Mouse (Mus musculus): Measurements from ENCODE around the gene A630095N17Rik. TPM values are rescaled to one million over a fixed set of nuclear protein-coding genes. Genes with fewer than 3 reads are reported as not detected.

A630095N17Rik gene
- polyA plus RNA-seq, 1 experiment = not detected

DNA sequence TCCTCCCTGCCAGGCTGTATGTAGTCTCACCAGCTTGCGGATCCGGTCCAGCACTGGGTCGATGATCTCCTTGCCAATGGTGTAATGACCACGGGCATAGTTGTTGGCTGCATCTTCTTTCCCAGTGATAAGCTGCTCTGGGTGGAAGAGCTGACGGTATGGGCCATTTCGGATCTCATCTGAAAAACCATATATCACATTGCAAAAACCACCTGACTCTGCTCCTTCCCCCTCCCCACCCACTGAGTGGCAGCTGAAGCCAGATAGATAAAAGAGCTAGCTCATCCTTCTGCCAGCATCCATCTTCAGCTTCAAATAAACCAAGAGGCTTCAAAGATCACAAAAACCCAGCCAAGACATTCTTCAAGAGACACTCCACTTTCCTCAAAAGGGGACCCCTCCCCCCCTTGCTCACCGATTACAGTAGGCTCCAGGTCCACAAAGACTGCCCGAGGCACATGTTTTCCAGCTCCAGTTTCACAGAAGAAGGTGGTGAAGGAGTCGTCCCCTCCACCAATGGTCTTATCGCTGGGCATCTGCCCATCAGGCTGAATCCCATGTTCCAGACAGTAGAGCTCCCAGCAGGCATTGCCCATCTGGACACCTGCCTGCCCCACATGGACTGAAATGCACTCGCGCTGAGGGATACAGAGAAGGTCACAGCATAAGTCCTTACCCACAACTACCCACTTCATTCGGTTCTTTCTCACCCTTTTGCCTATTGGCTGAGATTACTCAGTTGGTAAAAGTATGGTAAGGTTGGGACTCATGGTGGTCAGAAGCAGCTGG, 14.9 kb downstream of the A630095N17Rik start:
- TF ChIP-seq FLI1 (IDR thresholded peaks at IDR 0.05; ENCODE audit: low read length) (no peak), GATA1 (IDR thresholded peaks at IDR 0.05; ENCODE audit: borderline replicate concordance, low read length) (no peak)
- H3K4me1 ChIP-seq = peaks cover 83% of the 10 kb centered on the region
- no peaks in the 10 kb centered on the region for H3K9me3 ChIP-seq
- peaks cover 62% of the 10 kb centered on the region for H3K36me3 ChIP-seq (replicated peaks; ENCODE audit: low read length)
- H3K4me3 ChIP-seq (replicated peaks) = peak overlapping the region; percentile 96
- no peaks in the 10 kb centered on the region for H3K27me3 ChIP-seq (replicated peaks)

DNA sequence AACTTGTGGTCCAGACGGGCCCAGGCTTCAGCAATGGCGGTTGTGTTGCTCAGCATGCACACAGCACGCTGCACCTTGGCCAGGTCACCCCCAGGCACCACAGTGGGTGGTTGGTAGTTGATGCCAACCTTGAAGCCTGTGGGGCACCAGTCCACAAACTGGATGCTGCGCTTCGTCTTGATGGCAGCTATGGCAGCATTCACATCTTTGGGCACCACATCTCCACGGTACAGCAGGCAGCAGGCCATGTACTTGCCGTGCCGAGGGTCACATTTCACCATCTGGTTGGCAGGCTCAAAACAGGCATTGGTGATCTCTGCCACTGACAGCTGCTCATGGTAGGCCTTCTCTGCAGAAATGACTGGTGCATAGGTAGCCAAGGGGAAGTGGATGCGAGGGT, 16.1 kb downstream of the A630095N17Rik start:
- Histone ChIP-seq H3K9me3 (no peaks in the 10 kb centered on the region), H3K36me3 (replicated peaks; ENCODE audit: low read length) (peaks cover 71% of the 10 kb centered on the region), H3K27me3 (replicated peaks) (no peaks in the 10 kb centered on the region), H3K4me3 (replicated peaks) (peak overlapping the region; percentile 96), H3K4me1 (peaks cover 82% of the 10 kb centered on the region)
- TF ChIP-seq FLI1 (IDR thresholded peaks at IDR 0.05; ENCODE audit: low read length) (no peak), GATA1 (IDR thresholded peaks at IDR 0.05; ENCODE audit: borderline replicate concordance, low read length) (no peak)

DNA sequence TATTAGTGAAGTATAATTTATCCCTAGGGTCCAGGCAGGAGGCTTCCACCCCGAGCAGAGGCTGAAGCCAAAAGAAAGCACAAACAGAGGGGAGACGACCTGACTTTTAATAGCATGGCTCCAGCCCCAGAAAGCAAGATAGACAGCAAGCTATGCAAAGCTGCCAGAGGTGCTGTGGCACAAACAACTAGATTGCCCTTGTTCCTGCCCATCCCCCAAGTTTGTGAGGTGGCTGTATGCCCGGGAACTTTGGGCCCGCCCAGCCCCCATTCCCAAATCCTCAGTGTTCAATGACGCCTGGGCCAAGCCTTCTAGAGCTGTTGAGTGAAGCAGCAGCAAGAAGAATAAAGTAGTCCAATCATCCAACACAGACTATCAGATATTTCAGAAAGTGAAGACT, 17.0 kb downstream of the A630095N17Rik start:
- Histone ChIP-seq H3K4me1 (peaks cover 78% of the 10 kb centered on the region), H3K27me3 (replicated peaks) (no peaks in the 10 kb centered on the region), H3K9me3 (no peaks in the 10 kb centered on the region), H3K4me3 (replicated peaks) (peak overlapping the region; percentile 96), H3K36me3 (replicated peaks; ENCODE audit: low read length) (peaks cover 71% of the 10 kb centered on the region)
- TF ChIP-seq FLI1 (IDR thresholded peaks at IDR 0.05; ENCODE audit: low read length) (no peak), GATA1 (IDR thresholded peaks at IDR 0.05; ENCODE audit: borderline replicate concordance, low read length) (no peak)

GRCm38 (mm10) chr1:75214442-75214841, 17.5 kb downstream of the A630095N17Rik start:
- H3K9me3 ChIP-seq = no peaks in the 10 kb centered on the region
- H3K4me1 ChIP-seq = peaks cover 78% of the 10 kb centered on the region
- no peaks in the 10 kb centered on the region for H3K27me3 ChIP-seq (replicated peaks)
- peak overlapping the region; percentile 96 for H3K4me3 ChIP-seq (replicated peaks)
- no peak for TF ChIP-seq FLI1 (IDR thresholded peaks at IDR 0.05; ENCODE audit: low read length)
- no peak for TF ChIP-seq GATA1 (IDR thresholded peaks at IDR 0.05; ENCODE audit: borderline replicate concordance, low read length)
- H3K36me3 ChIP-seq (replicated peaks; ENCODE audit: low read length) = peaks cover 71% of the 10 kb centered on the region

- H3K4me3 ChIP-seq (replicated peaks) = peak overlapping the region; percentile 96
- peak; percentile 80; the same call in 1 of the 2 replicates for TF ChIP-seq FLI1 (IDR thresholded peaks at IDR 0.05; ENCODE audit: low read length)
- peak; percentile 51; the same call in 1 of the 3 replicates for TF ChIP-seq GATA1 (IDR thresholded peaks at IDR 0.05; ENCODE audit: borderline replicate concordance, low read length)
- H3K36me3 ChIP-seq (replicated peaks; ENCODE audit: low read length) = peaks cover 70% of the 10 kb centered on the region
- peaks cover 88% of the 10 kb centered on the region for H3K4me1 ChIP-seq
- H3K27me3 ChIP-seq (replicated peaks) = no peaks in the 10 kb centered on the region
- no peaks in the 10 kb centered on the region for H3K9me3 ChIP-seq
These were observed 18.8 kb downstream of the A630095N17Rik start for GRCm38 (mm10) chr1:75213096-75213495.

GRCm38 (mm10) chr1:75212542-75212941, 19.4 kb downstream of the A630095N17Rik start:
- no peaks in the 10 kb centered on the region for H3K27me3 ChIP-seq (replicated peaks)
- H3K36me3 ChIP-seq (replicated peaks; ENCODE audit: low read length) = peaks cover 68% of the 10 kb centered on the region
- TF ChIP-seq GATA1 (IDR thresholded peaks at IDR 0.05; ENCODE audit: borderline replicate concordance, low read length) = no peak
- TF ChIP-seq FLI1 (IDR thresholded peaks at IDR 0.05; ENCODE audit: low read length) = no peak
- no peaks in the 10 kb centered on the region for H3K9me3 ChIP-seq
- H3K4me1 ChIP-seq = peaks cover 94% of the 10 kb centered on the region
- H3K4me3 ChIP-seq (replicated peaks) = peak overlapping the region; percentile 96

DNA sequence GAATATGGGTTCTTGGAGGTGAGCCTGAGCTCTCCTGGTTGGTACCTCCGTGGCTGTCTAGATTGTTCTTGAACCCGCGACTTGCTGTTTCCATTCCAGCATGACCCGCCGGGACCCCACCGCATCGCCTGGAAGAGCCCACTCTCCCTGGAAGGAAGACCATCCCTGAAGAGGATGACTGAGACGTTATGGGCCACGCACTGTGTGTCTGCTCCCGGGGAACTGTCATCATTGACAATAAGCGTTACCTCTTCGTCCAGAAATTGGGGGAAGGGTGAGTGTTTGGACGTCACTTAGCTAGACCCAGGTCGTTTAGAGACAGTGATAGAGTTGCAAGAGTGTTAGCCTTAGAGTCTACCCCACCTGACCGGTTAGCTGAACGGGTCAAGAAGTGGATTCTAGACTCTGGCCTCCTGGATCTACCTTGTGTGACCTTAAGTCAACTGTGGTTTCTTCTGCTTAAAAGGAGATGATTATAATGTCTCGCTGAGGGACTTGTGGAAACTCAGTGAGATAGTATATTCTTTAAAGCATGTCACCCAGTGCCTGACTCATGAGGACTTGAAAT, 20.7 kb downstream of the A630095N17Rik start:
- H3K4me1 ChIP-seq = peaks cover 94% of the 10 kb centered on the region
- H3K9me3 ChIP-seq = no peaks in the 10 kb centered on the region
- H3K27me3 ChIP-seq (replicated peaks) = no peaks in the 10 kb centered on the region
- peaks cover 68% of the 10 kb centered on the region for H3K36me3 ChIP-seq (replicated peaks; ENCODE audit: low read length)
- TF ChIP-seq GATA1 (IDR thresholded peaks at IDR 0.05; ENCODE audit: borderline replicate concordance, low read length) (no peak), FLI1 (IDR thresholded peaks at IDR 0.05; ENCODE audit: low read length) (no peak)
- peak overlapping the region; percentile 96 for H3K4me3 ChIP-seq (replicated peaks)

DNA sequence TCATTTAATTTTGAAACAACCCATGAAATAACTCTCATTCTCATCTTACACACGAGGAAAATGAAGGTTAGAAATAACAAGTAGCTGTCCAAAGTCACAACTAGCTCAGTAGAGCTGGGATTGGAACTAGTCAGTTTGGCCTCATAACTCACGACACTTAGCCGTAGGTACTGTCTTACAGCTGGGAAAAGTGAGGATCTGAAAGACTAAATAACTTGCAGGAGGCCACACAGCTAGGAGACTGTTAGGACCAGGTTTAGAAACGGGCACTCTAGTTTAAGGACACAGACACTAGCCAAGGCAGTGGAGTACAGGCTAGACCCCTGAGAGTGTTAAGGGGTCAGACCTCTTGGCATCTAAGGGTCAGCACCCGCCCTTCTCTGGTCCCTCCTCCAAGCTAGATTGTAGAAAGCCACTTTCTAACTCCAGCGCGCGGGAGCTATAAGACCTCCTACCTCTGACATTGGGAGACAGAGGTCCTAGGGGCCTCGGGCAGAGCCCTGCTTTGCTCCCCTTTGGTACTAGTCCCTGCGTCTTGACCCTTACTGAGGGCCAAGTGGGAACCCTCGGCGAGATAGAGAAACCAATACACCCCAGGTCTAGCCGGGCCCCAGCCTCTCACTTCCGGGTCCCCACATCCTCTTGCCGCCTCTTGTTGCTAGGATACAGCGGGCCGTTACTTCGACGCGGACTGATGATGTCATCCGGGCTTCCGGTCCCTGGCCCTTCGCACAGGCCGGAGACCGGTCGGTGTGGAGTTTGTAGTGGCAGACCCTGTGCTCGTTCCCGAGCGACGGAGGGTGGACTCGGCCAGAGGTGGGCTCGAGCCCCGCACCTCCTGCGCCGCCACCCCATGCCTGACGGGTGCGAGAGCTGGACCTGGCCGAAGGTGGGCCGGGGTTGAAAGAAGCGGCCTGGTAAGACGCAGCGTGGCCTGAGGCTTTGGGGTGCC, 21.5 kb downstream of the A630095N17Rik start, which contains the start of the genes Glb1l and Stk16:
Glb1l (minus strand) TSS at position 678 of the 952 bp plus-strand sequence.
Stk16 (plus strand) TSS at position 703 of the 952 bp plus-strand sequence.
- H3K4me1 ChIP-seq = peaks cover 94% of the 10 kb centered on the region
- TF ChIP-seq GATA1 (IDR thresholded peaks at IDR 0.05; ENCODE audit: borderline replicate concordance, low read length) = no peak
- TF ChIP-seq FLI1 (IDR thresholded peaks at IDR 0.05; ENCODE audit: low read length) = peak; percentile 97
- H3K27me3 ChIP-seq (replicated peaks) = no peaks in the 10 kb centered on the region
- peak within 1 kb of the TSS; percentile 96 for H3K4me3 ChIP-seq (replicated peaks)
- no peaks in the 10 kb centered on the region for H3K9me3 ChIP-seq
- peaks cover 66% of the 10 kb centered on the region for H3K36me3 ChIP-seq (replicated peaks; ENCODE audit: low read length)

DNA sequence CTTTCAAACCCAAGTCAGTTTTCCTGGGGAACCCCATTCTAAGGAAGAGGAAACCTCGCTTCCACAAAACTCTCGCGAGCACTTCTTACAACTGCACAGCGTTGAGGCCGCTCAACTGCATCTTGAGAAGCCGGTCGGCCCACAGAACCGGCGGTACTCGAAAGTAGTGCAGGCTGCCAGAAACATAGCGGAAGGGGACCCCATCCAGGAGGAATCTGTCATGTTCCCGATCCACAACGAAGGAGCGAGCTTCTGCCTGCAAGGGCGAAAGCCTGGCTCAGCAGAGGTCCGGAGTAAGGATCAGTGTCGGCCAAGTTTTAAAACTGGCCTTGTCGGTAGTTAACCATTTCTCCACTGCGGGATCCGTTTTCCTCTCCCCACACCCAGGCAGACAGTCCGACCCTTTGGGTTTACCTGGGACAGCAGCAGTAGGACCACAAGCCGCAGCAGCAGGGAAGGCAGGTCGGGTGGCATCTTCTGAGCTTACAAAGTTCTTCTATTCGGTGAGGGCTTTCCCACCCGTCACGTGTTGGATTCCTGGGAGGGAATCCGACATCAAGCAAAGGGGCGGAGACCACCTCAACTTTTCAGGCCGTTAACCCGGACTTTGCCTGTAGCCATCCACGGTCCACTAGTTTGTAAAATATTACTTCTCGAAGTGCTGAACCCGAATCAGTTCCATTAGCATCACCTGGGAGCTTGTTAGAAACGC, 22.8 kb downstream of the A630095N17Rik start:
- H3K27me3 ChIP-seq (replicated peaks) = no peaks in the 10 kb centered on the region
- peak overlapping the region; percentile 96 for H3K4me3 ChIP-seq (replicated peaks)
- peaks cover 66% of the 10 kb centered on the region for H3K36me3 ChIP-seq (replicated peaks; ENCODE audit: low read length)
- peaks cover 94% of the 10 kb centered on the region for H3K4me1 ChIP-seq
- TF ChIP-seq GATA1 (IDR thresholded peaks at IDR 0.05; ENCODE audit: borderline replicate concordance, low read length) (no peak), FLI1 (IDR thresholded peaks at IDR 0.05; ENCODE audit: low read length) (no peak)
- H3K9me3 ChIP-seq = no peaks in the 10 kb centered on the region

Data from megakaryocyte, embryonic 14.5 days (primary cell).